ENCODE assay signal across 17 mouse cellular contexts in genomic region chr12:89884576-89884975, GRCm38 (mm10).
"Had no signal": no experiment of that assay in that cellular context is flagged by ENCODE, and none has a peak within 500 bp of the region (broad histone marks: within the 10 kb centered on the region; RNA-seq: fewer than 3 reads in every experiment).

No protein-coding gene starts in this region.

- DNase-seq: left cerebral cortex, postnatal 4 days; liver; liver, embryonic 13.5 days; liver, postnatal 0 days; lung, adult 18-20 months; lung, adult 2 months; lung, embryonic 14.5 days; lung, postnatal 10 days; lung, postnatal 14 days; lung, postnatal 36 days; lung, postnatal 4 days; midbrain, embryonic 14.5 days had no signal

- ATAC-seq: liver, embryonic 12.5 days; liver, postnatal 0 days; lung, postnatal 0 days; midbrain, embryonic 13.5 days; midbrain, embryonic 15.5 days; midbrain, embryonic 16.5 days had no signal
